Mouse (Mus musculus): ENCODE results near the gene Olfr308. TPM values are rescaled to one million over a fixed set of nuclear protein-coding genes. Genes with fewer than 3 reads are reported as not detected.
"Not testable (repeated sequence)": the region's sequence is repeated elsewhere in the genome, so short reads cannot be mapped to it uniquely, and the experiment has no call there.

Gene Olfr308
- not detected in 2 replicates for polyA plus RNA-seq (2012; rRNA removed)

- Histone ChIP-seq H3K4me1 (ENCODE audit: control insufficient read depth, insufficient read depth, low read length) (no peaks in the 10 kb centered on the region), H3K4me3 (replicated peaks; ENCODE audit: extremely low read depth, low read depth, low read length) (no peak within 1 kb of the TSS)
- TF ChIP-seq POLR2A (IDR thresholded peaks at IDR 0.05; ENCODE audit: borderline replicate concordance, extremely low read depth, low read depth, low read length) (no peak), CTCF (IDR thresholded peaks at IDR 0.05; ENCODE audit: insufficient read depth, low read length) (no peak)
- no peak for DNase-seq
These were observed at the start of gene Olfr308 for GRCm38 (mm10) chr7:86325530-86325929. TSS of gene Olfr308 (minus strand) at chr7:86325630.

GRCm38 (mm10) chr7:86366828-86367227 lies 41.4 kb upstream of the Olfr308 start, which contains the start of gene Olfr305:
TSS of gene Olfr305 (minus strand) at chr7:86366928.
- no peaks in the 10 kb centered on the region for H3K4me1 ChIP-seq (ENCODE audit: control insufficient read depth, insufficient read depth, low read length)
- no peak within 1 kb of the TSS for H3K4me3 ChIP-seq (replicated peaks; ENCODE audit: extremely low read depth, low read depth, low read length)
- no peak for DNase-seq
- 70% methylated on average over 1 of the region's 1 CpGs for WGBS
- TF ChIP-seq POLR2A (IDR thresholded peaks at IDR 0.05; ENCODE audit: borderline replicate concordance, extremely low read depth, low read depth, low read length) (no peak), CTCF (IDR thresholded peaks at IDR 0.05; ENCODE audit: insufficient read depth, low read length) (no peak)

- not testable (repeated sequence) for DNase-seq; H3K4me1 ChIP-seq (ENCODE audit: control insufficient read depth, insufficient read depth, low read length); H3K4me3 ChIP-seq (replicated peaks; ENCODE audit: extremely low read depth, low read depth, low read length)
- WGBS = 84% methylated on average over 9 of the region's 9 CpGs
These were observed 20.9 kb upstream of the Olfr308 start for GRCm38 (mm10) chr7:86346296-86346695.

GRCm38 (mm10) chr7:86344253-86344652 lies 18.8 kb upstream of the Olfr308 start:
- no peak for TF ChIP-seq CTCF (IDR thresholded peaks at IDR 0.05; ENCODE audit: insufficient read depth, low read length)
- no peak for TF ChIP-seq POLR2A (IDR thresholded peaks at IDR 0.05; ENCODE audit: borderline replicate concordance, extremely low read depth, low read depth, low read length)
- H3K4me1 ChIP-seq (ENCODE audit: control insufficient read depth, insufficient read depth, low read length) = no peaks in the 10 kb centered on the region
- no peak for DNase-seq
- 55% methylated on average over 3 of the region's 3 CpGs for WGBS
- H3K4me3 ChIP-seq (replicated peaks; ENCODE audit: extremely low read depth, low read depth, low read length) = no peak overlapping the region

- 71% methylated on average over 14 of the region's 14 CpGs for WGBS
These were observed 17.6 kb upstream of the Olfr308 start for GRCm38 (mm10) chr7:86342881-86343565.

GRCm38 (mm10) chr7:86337486-86337885 lies 12.1 kb upstream of the Olfr308 start, which contains the start of gene Olfr307:
TSS of gene Olfr307 (minus strand) at chr7:86337586.
- DNase-seq = no peak
- TF ChIP-seq POLR2A (IDR thresholded peaks at IDR 0.05; ENCODE audit: borderline replicate concordance, extremely low read depth, low read depth, low read length) (no peak), CTCF (IDR thresholded peaks at IDR 0.05; ENCODE audit: insufficient read depth, low read length) (no peak)
- H3K4me1 ChIP-seq (ENCODE audit: control insufficient read depth, insufficient read depth, low read length) = no peaks in the 10 kb centered on the region
- no peak within 1 kb of the TSS for H3K4me3 ChIP-seq (replicated peaks; ENCODE audit: extremely low read depth, low read depth, low read length)
- WGBS = 47% methylated on average over 1 of the region's 1 CpGs

More at GRCm38 (mm10) chr7:86342881-86343565, 17.6 kb upstream of the Olfr308 start:
- Histone ChIP-seq H3K4me3 (replicated peaks; ENCODE audit: extremely low read depth, low read depth, low read length) (no peak overlapping the region), H3K4me1 (ENCODE audit: control insufficient read depth, insufficient read depth, low read length) (no peaks in the 10 kb centered on the region)
- no peak for DNase-seq
- TF ChIP-seq POLR2A (IDR thresholded peaks at IDR 0.05; ENCODE audit: borderline replicate concordance, extremely low read depth, low read depth, low read length) = no peak
- TF ChIP-seq CTCF (IDR thresholded peaks at IDR 0.05; ENCODE audit: insufficient read depth, low read length) = no peak

GRCm38 (mm10) chr7:86321323-86321722 lies 4.1 kb downstream of the Olfr308 start:
- no peak overlapping the region for H3K4me3 ChIP-seq (replicated peaks; ENCODE audit: extremely low read depth, low read depth, low read length)
- 82% methylated on average over 2 of the region's 2 CpGs for WGBS
- H3K4me1 ChIP-seq (ENCODE audit: control insufficient read depth, insufficient read depth, low read length) = no peaks in the 10 kb centered on the region
- no peak for DNase-seq
- TF ChIP-seq CTCF (IDR thresholded peaks at IDR 0.05; ENCODE audit: insufficient read depth, low read length) = no peak
- no peak for TF ChIP-seq POLR2A (IDR thresholded peaks at IDR 0.05; ENCODE audit: borderline replicate concordance, extremely low read depth, low read depth, low read length)

- DNase-seq = no peak
- H3K4me1 ChIP-seq (ENCODE audit: control insufficient read depth, insufficient read depth, low read length) = no peaks in the 10 kb centered on the region
- 55% methylated on average over 2 of the region's 2 CpGs for WGBS
- H3K4me3 ChIP-seq (replicated peaks; ENCODE audit: extremely low read depth, low read depth, low read length) = no peak within 1 kb of the TSS
- TF ChIP-seq CTCF (IDR thresholded peaks at IDR 0.05; ENCODE audit: insufficient read depth, low read length) (no peak), POLR2A (IDR thresholded peaks at IDR 0.05; ENCODE audit: borderline replicate concordance, extremely low read depth, low read depth, low read length) (no peak)
These were observed 11.8 kb downstream of the Olfr308 start, which contains the start of gene Olfr309 for GRCm38 (mm10) chr7:86313608-86314007. TSS of gene Olfr309 (minus strand) at chr7:86313708.

- no peaks in the 10 kb centered on the region for H3K4me1 ChIP-seq (ENCODE audit: control insufficient read depth, insufficient read depth, low read length)
- no peak for TF ChIP-seq CTCF (IDR thresholded peaks at IDR 0.05; ENCODE audit: insufficient read depth, low read length)
- no peak for TF ChIP-seq POLR2A (IDR thresholded peaks at IDR 0.05; ENCODE audit: borderline replicate concordance, extremely low read depth, low read depth, low read length)
- WGBS = 55% methylated on average over 1 of the region's 1 CpGs
- no peak within 1 kb of the TSS for H3K4me3 ChIP-seq (replicated peaks; ENCODE audit: extremely low read depth, low read depth, low read length)
- DNase-seq = no peak
These were observed 48.4 kb downstream of the Olfr308 start, which contains the start of gene Olfr310 for GRCm38 (mm10) chr7:86277072-86277471. TSS of gene Olfr310 (minus strand) at chr7:86277172.

Other genes with a start within 250 kb of the Olfr308 start
- gene Vmn2r75, start 153.9 kb downstream of the Olfr308 start, polyA plus RNA-seq (2012; rRNA removed) = not detected in 2 replicates
- not detected in 2 replicates for gene Vmn2r76, start 79.3 kb downstream of the Olfr308 start, polyA plus RNA-seq (2012; rRNA removed)
- gene Olfr310, start 48.5 kb downstream of the Olfr308 start, polyA plus RNA-seq (2012; rRNA removed) = not detected in 2 replicates
- gene Olfr309, start 11.9 kb downstream of the Olfr308 start, polyA plus RNA-seq (2012; rRNA removed) = not detected in 2 replicates
- gene Olfr307, start 12.0 kb upstream of the Olfr308 start, polyA plus RNA-seq (2012; rRNA removed) = not detected in 2 replicates
- not detected in 2 replicates for gene Olfr305, start 41.3 kb upstream of the Olfr308 start, polyA plus RNA-seq (2012; rRNA removed)
- not detected in 2 replicates for gene Olfr304, start 61.0 kb upstream of the Olfr308 start, polyA plus RNA-seq (2012; rRNA removed)
- not detected in 2 replicates for gene Olfr303, start 72.2 kb upstream of the Olfr308 start, polyA plus RNA-seq (2012; rRNA removed)
- not detected in 2 replicates for gene Olfr301, start 78.2 kb upstream of the Olfr308 start, polyA plus RNA-seq (2012; rRNA removed)
- not detected in 2 replicates for gene Olfr299, start 134.3 kb upstream of the Olfr308 start, polyA plus RNA-seq (2012; rRNA removed)
- gene Olfr298, start 166.9 kb upstream of the Olfr308 start, polyA plus RNA-seq (2012; rRNA removed) = not detected in 2 replicates
- gene Olfr297, start 194.3 kb upstream of the Olfr308 start, polyA plus RNA-seq (2012; rRNA removed) = not detected in 2 replicates